Mouse (Mus musculus) liver, embryonic 14.5 days (tissue): ENCODE results near the gene Rsf1.

ENCODE experiments used
- CTCF ChIP-seq: IDR thresholded peaks from 2 replicates; pipeline ENCODE4 v1.5.1; 2016; ENCODE audit warnings: antibody characterized with exemption, low read depth, control low read depth
- EP300 ChIP-seq: IDR thresholded peaks from 2 replicates; pipeline ENCODE4 v1.6.1; 2016; ENCODE audit warnings: antibody characterized with exemption, low read depth

GRCm38 (mm10) chr7:97645060-97645459 is 65.4 kb downstream of the Rsf1 start:
- no peak for TF ChIP-seq CTCF
- TF ChIP-seq EP300, result no peak
